Mouse (Mus musculus) ES-Bruce4 (cell line): ENCODE data around the gene Nek2.

ENCODE experiments used
- CTCF ChIP-seq: IDR thresholded peaks from one replicate; pipeline ENCODE4 v1.8.1; 2011; ENCODE audit warnings: low read depth, low read length
- POLR2A ChIP-seq: IDR thresholded peaks from one replicate; pipeline ENCODE4 v1.8.1; 2011; ENCODE audit warnings: low read length; ENCODE audit not compliant: insufficient read depth

GRCm38 (mm10) chr1:191792991-191793390 lies 28.3 kb upstream of the Nek2 start:
- TF ChIP-seq CTCF (no peak), POLR2A (no peak)
